Mouse (Mus musculus): ENCODE results near the gene Bcl7c. TPM values are rescaled to one million over a fixed set of nuclear protein-coding genes. Genes with fewer than 3 reads are reported as not detected.

Bcl7c gene
- polyA plus RNA-seq (2017; shearing (Covaris generic)), result 8.8 TPM

GRCm38 (mm10) chr7:127708207-127709078 is at the start of gene Bcl7c:
Gene Bcl7c, minus strand, starts transcription at chr7:127708933.

GRCm38 (mm10) chr7:127744366-127745045 is 35.8 kb upstream of the Bcl7c start, which contains the start of gene Fbxl19:
Gene Fbxl19, plus strand, starts transcription at chr7:127744543.

GRCm38 (mm10) chr7:127732066-127732465 is 23.3 kb upstream of the Bcl7c start, which contains the start of gene Ctf2:
Gene Ctf2, minus strand, starts transcription at chr7:127732166.

GRCm38 (mm10) chr7:127712461-127713385 is 4.0 kb upstream of the Bcl7c start, which contains the start of gene Ctf1:
Gene Ctf1, plus strand, starts transcription at chr7:127712736.

GRCm38 (mm10) chr7:127614891-127615843 is 93.6 kb downstream of the Bcl7c start, which contains the start of gene Zfp629:
Gene Zfp629, minus strand, starts transcription at chr7:127615797.

Other genes with a start within 250 kb of the Bcl7c start
- gene Prr14, start 249.3 kb downstream of the Bcl7c start, polyA plus RNA-seq (2017; shearing (Covaris generic)), result 141 TPM
- gene Fbrs, start 229.7 kb downstream of the Bcl7c start, polyA plus RNA-seq (2017; shearing (Covaris generic)), result 9.0 TPM
- gene Srcap, start 196.9 kb downstream of the Bcl7c start, polyA plus RNA-seq (2017; shearing (Covaris generic)), result 81.0 TPM
- 10.2 TPM for gene Gm42715, start 189.3 kb downstream of the Bcl7c start, polyA plus RNA-seq (2017; shearing (Covaris generic))
- 14.8 TPM for gene Tmem265, start 147.5 kb downstream of the Bcl7c start, polyA plus RNA-seq (2017; shearing (Covaris generic))
- 112 TPM for gene Phkg2, start 135.6 kb downstream of the Bcl7c start, polyA plus RNA-seq (2017; shearing (Covaris generic))
- gene Ccdc189, start 120.3 kb downstream of the Bcl7c start, polyA plus RNA-seq (2017; shearing (Covaris generic)), result 0.48 TPM
- gene Rnf40, start 120.2 kb downstream of the Bcl7c start, polyA plus RNA-seq (2017; shearing (Covaris generic)), result 154 TPM
- 2.3 TPM for gene Zfp629, start 93.1 kb downstream of the Bcl7c start, polyA plus RNA-seq (2017; shearing (Covaris generic))
- not detected for gene Ctf1, start 3.8 kb upstream of the Bcl7c start, polyA plus RNA-seq (2017; shearing (Covaris generic))
- not detected for gene Ctf2, start 23.2 kb upstream of the Bcl7c start, polyA plus RNA-seq (2017; shearing (Covaris generic))
- 0.87 TPM for gene Fbxl19, start 35.6 kb upstream of the Bcl7c start, polyA plus RNA-seq (2017; shearing (Covaris generic))
- gene Orai3, start 60.9 kb upstream of the Bcl7c start, polyA plus RNA-seq (2017; shearing (Covaris generic)), result 31.0 TPM
- gene Setd1a, start 67.7 kb upstream of the Bcl7c start, polyA plus RNA-seq (2017; shearing (Covaris generic)), result 1.8 TPM
- not detected for gene Gm49388, start 76.7 kb upstream of the Bcl7c start, polyA plus RNA-seq (2017; shearing (Covaris generic))
- 2.5 TPM for gene Hsd3b7, start 91.7 kb upstream of the Bcl7c start, polyA plus RNA-seq (2017; shearing (Covaris generic))
- gene Stx4a, start 115.4 kb upstream of the Bcl7c start, polyA plus RNA-seq (2017; shearing (Covaris generic)), result 174 TPM
- 0.15 TPM for gene Stx1b, start 115.6 kb upstream of the Bcl7c start, polyA plus RNA-seq (2017; shearing (Covaris generic))
- gene Zfp646, start 167.3 kb upstream of the Bcl7c start, polyA plus RNA-seq (2017; shearing (Covaris generic)), result 57.7 TPM
- gene Zfp668, start 167.9 kb upstream of the Bcl7c start, polyA plus RNA-seq (2017; shearing (Covaris generic)), result 19.7 TPM
- 0.94 TPM for gene Prss53, start 182.0 kb upstream of the Bcl7c start, polyA plus RNA-seq (2017; shearing (Covaris generic))
- not detected for gene Gm21974, start 186.5 kb upstream of the Bcl7c start, polyA plus RNA-seq (2017; shearing (Covaris generic))
- gene Vkorc1, start 186.7 kb upstream of the Bcl7c start, polyA plus RNA-seq (2017; shearing (Covaris generic)), result 63.8 TPM
- gene Bckdk, start 195.1 kb upstream of the Bcl7c start, polyA plus RNA-seq (2017; shearing (Covaris generic)), result 62.3 TPM
- 57.8 TPM for gene Kat8, start 203.6 kb upstream of the Bcl7c start, polyA plus RNA-seq (2017; shearing (Covaris generic))
- not detected for gene Prss8, start 221.2 kb upstream of the Bcl7c start, polyA plus RNA-seq (2017; shearing (Covaris generic))
- gene Prss36, start 237.8 kb upstream of the Bcl7c start, polyA plus RNA-seq (2017; shearing (Covaris generic)), result 4.9 TPM